Mouse (Mus musculus): ENCODE results near the gene Zfp148.

- no peak for TF ChIP-seq CTCF (IDR thresholded peaks at IDR 0.05; ENCODE audit: control insufficient read depth, insufficient read depth, low read length)
- TF ChIP-seq POLR2A (IDR thresholded peaks at IDR 0.05; ENCODE audit: borderline replicate concordance, control insufficient read depth, low read depth, low read length): no peak
Measured at GRCm38 (mm10) chr16:33347134-33347533, 33.5 kb upstream of the Zfp148 start.
